ENCODE assay signal across 8 mouse cellular contexts in the genomic region with DNA sequence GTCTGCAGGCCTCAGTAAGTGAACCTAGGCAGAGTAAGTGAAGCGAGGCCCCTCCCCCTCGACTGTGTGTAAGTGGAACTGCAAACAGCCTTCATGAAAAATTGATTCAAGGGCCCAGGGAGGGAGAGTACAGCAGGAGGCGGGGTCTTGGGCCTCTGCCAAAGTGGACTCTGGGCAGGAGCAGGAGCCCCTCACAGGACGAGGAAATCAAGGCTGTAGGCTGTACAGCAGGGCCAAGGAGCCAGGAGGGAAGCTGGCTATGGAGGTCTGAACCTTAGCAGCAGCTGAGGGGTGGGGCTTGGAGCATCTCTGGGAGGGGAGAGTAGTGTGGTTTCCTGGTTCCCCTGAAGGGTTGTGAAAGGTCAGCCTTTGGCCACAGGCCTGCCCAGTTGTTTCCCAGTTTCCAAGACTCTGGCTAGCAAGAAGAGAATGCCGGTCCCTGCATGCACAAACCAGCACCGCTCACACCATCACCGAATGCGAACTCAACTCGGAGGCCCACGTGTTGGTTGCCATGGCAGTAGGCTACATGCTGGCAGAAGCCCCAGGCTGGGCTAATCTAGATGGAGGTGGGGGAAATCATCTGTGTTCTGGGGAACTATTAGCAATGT. TPM values are rescaled to one million over a fixed set of nuclear protein-coding genes. Genes with fewer than 3 reads are reported as not detected.
DNase-seq lines count a peak whose midpoint lies in the region; ATAC-seq and TF ChIP-seq lines count a peak whose summit lies in the region.

No protein-coding gene starts in this region.

- DNase-seq in adrenal gland, postnatal 10 days, result peak; percentile 82
- DNase-seq in embryonic facial prominence, embryonic 14.5 days (ENCODE audit: low spot score), result peak; percentile 93
- DNase-seq in kidney, adult 9 months, result peak; percentile 56
- DNase-seq in limb, embryonic 14.5 days (ENCODE audit: low spot score), result peak; percentile 83
- no peak for DNase-seq in spleen, postnatal 4 days (ENCODE audit: low spot score in 2 of 2)

- H3K9ac ChIP-seq in embryonic facial prominence, embryonic 14.5 days (ENCODE audit: low read depth, low read length), result peak overlapping the region; percentile 0; the same call in 1 of the 2 replicates
- H3K9ac ChIP-seq in heart, embryonic 11.5 days (ENCODE audit: low read depth, low read length), result no peak overlapping the region; the same call in 1 of the 2 replicates
- H3K9ac ChIP-seq in limb, embryonic 14.5 days (ENCODE audit: low read depth, low read length, severe bottlenecking), result no peak overlapping the region
- H3K9ac ChIP-seq in midbrain, embryonic 13.5 days (replicated peaks), result 0 out of 2 replicates have a peak overlapping the region, but pooled peaks have one; percentile 21
- no peak overlapping the region for H3K9ac ChIP-seq in stomach, embryonic 15.5 days

- H3K27ac ChIP-seq in embryonic facial prominence, embryonic 14.5 days (replicated peaks; ENCODE audit: low read depth, low read length), result peak overlapping the region; percentile 84
- H3K27ac ChIP-seq in heart, embryonic 11.5 days (ENCODE audit: low read depth, low read length), result peak overlapping the region; percentile 69
- peak overlapping the region; percentile 86 for H3K27ac ChIP-seq in limb, embryonic 14.5 days (replicated peaks; ENCODE audit: low read depth, low read length)
- H3K27ac ChIP-seq in midbrain, embryonic 13.5 days, result peak overlapping the region; percentile 92
- H3K27ac ChIP-seq in stomach, embryonic 15.5 days, result peak overlapping the region; percentile 93

- H3K4me2 ChIP-seq in embryonic facial prominence, embryonic 14.5 days (ENCODE audit: low read depth, low read length), result 0 out of 2 replicates have a peak overlapping the region, but pooled peaks have one; percentile 15
- H3K4me2 ChIP-seq in heart, embryonic 11.5 days, result peak overlapping the region; percentile 32
- H3K4me2 ChIP-seq in limb, embryonic 14.5 days (replicated peaks; ENCODE audit: low read depth, low read length, severe bottlenecking), result peak overlapping the region; percentile 35
- peak overlapping the region; percentile 38 for H3K4me2 ChIP-seq in midbrain, embryonic 13.5 days (replicated peaks)
- H3K4me2 ChIP-seq in stomach, embryonic 15.5 days, result peak overlapping the region; percentile 41

- 6% methylated on average over 10 of the region's 10 CpGs for WGBS in embryonic facial prominence, embryonic 14.5 days
- 28% methylated on average over 10 of the region's 10 CpGs for WGBS in heart, embryonic 11.5 days (ENCODE audit: insufficient replicate concordance)
- WGBS in limb, embryonic 14.5 days, result 10% methylated on average over 10 of the region's 10 CpGs
- WGBS in midbrain, embryonic 13.5 days, result 7% methylated on average over 10 of the region's 10 CpGs
- WGBS in stomach, embryonic 15.5 days, result 6% methylated on average over 10 of the region's 10 CpGs

- TF ChIP-seq POLR2A in limb, embryonic 14.5 days (IDR thresholded peaks at IDR 0.05; ENCODE audit: borderline replicate concordance, extremely low read depth, insufficient read depth, insufficient read length), result no peak

- H3K36me3 ChIP-seq in embryonic facial prominence, embryonic 14.5 days (ENCODE audit: control insufficient read depth, insufficient read depth, low read length), result no peaks in the 10 kb centered on the region
- no peaks in the 10 kb centered on the region for H3K36me3 ChIP-seq in heart, embryonic 11.5 days (ENCODE audit: control insufficient read depth, insufficient read depth, low read length)
- H3K36me3 ChIP-seq in limb, embryonic 14.5 days (ENCODE audit: control insufficient read depth, insufficient read depth, low read length), result no peaks in the 10 kb centered on the region
- no peaks in the 10 kb centered on the region for H3K36me3 ChIP-seq in midbrain, embryonic 13.5 days
- H3K36me3 ChIP-seq in stomach, embryonic 15.5 days, result no peaks in the 10 kb centered on the region

- no peak overlapping the region for H3K4me3 ChIP-seq in embryonic facial prominence, embryonic 14.5 days (ENCODE audit: low read depth, low read length)
- no peak overlapping the region for H3K4me3 ChIP-seq in heart, embryonic 11.5 days (ENCODE audit: low read depth, low read length)
- no peak overlapping the region for H3K4me3 ChIP-seq in limb, embryonic 14.5 days (replicated peaks; ENCODE audit: low read length)
- no peak overlapping the region for H3K4me3 ChIP-seq in midbrain, embryonic 13.5 days (replicated peaks)
- H3K4me3 ChIP-seq in stomach, embryonic 15.5 days (replicated peaks), result no peak overlapping the region; the same call in 1 of the 2 replicates

- H3K4me1 ChIP-seq in embryonic facial prominence, embryonic 14.5 days (ENCODE audit: control insufficient read depth, insufficient read depth, low read length), result peaks cover 20% of the 10 kb centered on the region
- peaks cover 57% of the 10 kb centered on the region for H3K4me1 ChIP-seq in heart, embryonic 11.5 days (ENCODE audit: control insufficient read depth, insufficient read depth, low read length)
- peaks cover 28% of the 10 kb centered on the region for H3K4me1 ChIP-seq in limb, embryonic 14.5 days (ENCODE audit: control insufficient read depth, insufficient read depth, low read length)
- peaks cover 55% of the 10 kb centered on the region for H3K4me1 ChIP-seq in midbrain, embryonic 13.5 days (replicated peaks)
- peaks cover 63% of the 10 kb centered on the region for H3K4me1 ChIP-seq in stomach, embryonic 15.5 days

- ATAC-seq in embryonic facial prominence, embryonic 14.5 days (ENCODE audit: low read depth), result peak; percentile 83
- ATAC-seq in heart, embryonic 11.5 days (replicated peaks; ENCODE audit: insufficient number of reproducible peaks, low FRiP score, low TSS enrichment), result peak; percentile 28; the same call in 1 of the 2 replicates
- ATAC-seq in limb, embryonic 14.5 days (ENCODE audit: low FRiP score, low read depth), result peak; percentile 72
- ATAC-seq in midbrain, embryonic 13.5 days, result peak; percentile 85
- peak; percentile 76 for ATAC-seq in stomach, embryonic 15.5 days (ENCODE audit: insufficient read depth, low FRiP score, low read depth)

- H3K9me3 ChIP-seq in embryonic facial prominence, embryonic 14.5 days (ENCODE audit: control insufficient read depth, low read length), result no peaks in the 10 kb centered on the region
- H3K9me3 ChIP-seq in heart, embryonic 11.5 days (replicated peaks; ENCODE audit: control insufficient read depth, low read length), result no peaks in the 10 kb centered on the region
- no peaks in the 10 kb centered on the region for H3K9me3 ChIP-seq in limb, embryonic 14.5 days (ENCODE audit: control insufficient read depth, low read length)
- H3K9me3 ChIP-seq in midbrain, embryonic 13.5 days, result no peaks in the 10 kb centered on the region
- no peaks in the 10 kb centered on the region for H3K9me3 ChIP-seq in stomach, embryonic 15.5 days

- H3K27me3 ChIP-seq in embryonic facial prominence, embryonic 14.5 days (replicated peaks; ENCODE audit: control insufficient read depth, insufficient read depth, low read length), result no peaks in the 10 kb centered on the region
- no peaks in the 10 kb centered on the region for H3K27me3 ChIP-seq in heart, embryonic 11.5 days (ENCODE audit: control insufficient read depth, insufficient read depth, low read length)
- no peaks in the 10 kb centered on the region for H3K27me3 ChIP-seq in limb, embryonic 14.5 days (ENCODE audit: control insufficient read depth, insufficient read depth, low read length)
- H3K27me3 ChIP-seq in midbrain, embryonic 13.5 days, result no peaks in the 10 kb centered on the region
- H3K27me3 ChIP-seq in stomach, embryonic 15.5 days (replicated peaks), result no peaks in the 10 kb centered on the region

RNA-seq across cellular contexts. Expression of a gene that starts 3.4 kb away (rescaled TPM):
- total RNA-seq in adrenal gland, postnatal 10 days (2021), result under 1 TPM; 0.15 to 0.45 TPM
- polyA plus RNA-seq in embryonic facial prominence, embryonic 14.5 days (2014; fragmentation: Nextera tagmentation; extraction: Ambion mirVana), result 0.48 and 1.1 TPM in 2 replicates
- 0.57 TPM in 1 of 2 replicates, not detected in the other for polyA plus RNA-seq in heart, embryonic 11.5 days (2014; fragmentation: Nextera tagmentation; extraction: Ambion mirVana)
- polyA plus RNA-seq in limb, embryonic 14.5 days (2012; rRNA removed), result 0.32 and 0.36 TPM in 2 replicates
- polyA plus RNA-seq in limb, embryonic 14.5 days (2014; fragmentation: Nextera tagmentation; extraction: Ambion mirVana), result 0.88 and 1.6 TPM in 2 replicates
- 1.9 and 2.2 TPM in 2 replicates for polyA plus RNA-seq in midbrain, embryonic 13.5 days (2015; fragmentation: Nextera tagmentation; extraction: Ambion mirVana)
- polyA plus RNA-seq in stomach, embryonic 15.5 days (2015; fragmentation: Nextera tagmentation; extraction: Ambion mirVana), result 0.49 and 0.85 TPM in 2 replicates

RNA-seq across cellular contexts. Expression of a gene that starts 9.6 kb away (rescaled TPM):
- 100 to 1,000 TPM; 954 to 956 TPM for total RNA-seq in adrenal gland, postnatal 10 days (2021)
- polyA plus RNA-seq in embryonic facial prominence, embryonic 14.5 days (2014; fragmentation: Nextera tagmentation; extraction: Ambion mirVana), result 2,264 and 2,593 TPM in 2 replicates
- 1,448 and 1,508 TPM in 2 replicates for polyA plus RNA-seq in heart, embryonic 11.5 days (2014; fragmentation: Nextera tagmentation; extraction: Ambion mirVana)
- 1,359 and 1,631 TPM in 2 replicates for polyA plus RNA-seq in limb, embryonic 14.5 days (2012; rRNA removed)
- 2,223 and 2,513 TPM in 2 replicates for polyA plus RNA-seq in limb, embryonic 14.5 days (2014; fragmentation: Nextera tagmentation; extraction: Ambion mirVana)
- polyA plus RNA-seq in midbrain, embryonic 13.5 days (2015; fragmentation: Nextera tagmentation; extraction: Ambion mirVana), result 3,928 and 4,113 TPM in 2 replicates
- polyA plus RNA-seq in stomach, embryonic 15.5 days (2015; fragmentation: Nextera tagmentation; extraction: Ambion mirVana), result 2,501 and 2,557 TPM in 2 replicates

RNA-seq across cellular contexts. Expression of a gene that starts 20.7 kb away (rescaled TPM):
- 10 to 100 TPM; 19.5 to 26.4 TPM for total RNA-seq in adrenal gland, postnatal 10 days (2021)
- polyA plus RNA-seq in embryonic facial prominence, embryonic 14.5 days (2014; fragmentation: Nextera tagmentation; extraction: Ambion mirVana), result 30.0 and 32.7 TPM in 2 replicates
- polyA plus RNA-seq in heart, embryonic 11.5 days (2014; fragmentation: Nextera tagmentation; extraction: Ambion mirVana), result 24.2 and 29.6 TPM in 2 replicates
- polyA plus RNA-seq in limb, embryonic 14.5 days (2012; rRNA removed), result 45.0 and 64.7 TPM in 2 replicates
- 33.9 and 42.0 TPM in 2 replicates for polyA plus RNA-seq in limb, embryonic 14.5 days (2014; fragmentation: Nextera tagmentation; extraction: Ambion mirVana)
- polyA plus RNA-seq in midbrain, embryonic 13.5 days (2015; fragmentation: Nextera tagmentation; extraction: Ambion mirVana), result 80.9 and 81.1 TPM in 2 replicates
- 31.5 and 33.0 TPM in 2 replicates for polyA plus RNA-seq in stomach, embryonic 15.5 days (2015; fragmentation: Nextera tagmentation; extraction: Ambion mirVana)

Comparison
In these comparisons a context has a peak if more than half of its experiments do, and no peak if none do; other contexts are left out.
1. DNase-seq: peak in adrenal gland, postnatal 10 days (single experiment), embryonic facial prominence, embryonic 14.5 days (single experiment), kidney, adult 9 months (single experiment) and limb, embryonic 14.5 days (single experiment); none in spleen, postnatal 4 days (0 of 2).
2. ATAC-seq: peak in every context shown above with its lines; median percentile 85 in midbrain, embryonic 13.5 days; 83 in embryonic facial prominence, embryonic 14.5 days; 76 in stomach, embryonic 15.5 days; 72 in limb, embryonic 14.5 days; 28 in heart, embryonic 11.5 days.
3. H3K9ac ChIP-seq: peak in embryonic facial prominence, embryonic 14.5 days (single experiment) and midbrain, embryonic 13.5 days (single experiment); none in heart, embryonic 11.5 days (single experiment), limb, embryonic 14.5 days (single experiment) and stomach, embryonic 15.5 days (single experiment).
4. Peak in every context shown above with its lines, with median percentiles within 50 percentile points of each other: H3K27ac ChIP-seq and H3K4me2 ChIP-seq.